Mouse (Mus musculus) bone marrow, adult 2 months (tissue): Measurements from ENCODE around the gene Grik1. TPM values are rescaled to one million over a fixed set of nuclear protein-coding genes. Genes with fewer than 3 reads are reported as not detected.

Experiments
- H3K27ac ChIP-seq: fragments of 200-500 bp; 2 replicates; pipeline ENCODE4 v1.5.1; 2012; ENCODE audit warnings: low read depth, mild to moderate bottlenecking, control low read depth, inconsistent platforms, low read length; ENCODE audit not compliant: control insufficient read depth, poor library complexity, insufficient read depth
- H3K4me1 ChIP-seq: fragments of 200-500 bp; 2 replicates; pipeline ENCODE4 v1.6.1; 2011; ENCODE audit warnings: low read length; ENCODE audit not compliant: control insufficient read depth, insufficient read depth
- H3K4me3 ChIP-seq: fragments of 200-500 bp; replicated peaks from 2 replicates; pipeline ENCODE3; 2011; ENCODE audit warnings: mild to moderate bottlenecking, low read depth, low read length, control low read depth; ENCODE audit not compliant: control insufficient read depth
- CTCF ChIP-seq: fragments of 200-500 bp; IDR thresholded peaks from 2 replicates; pipeline ENCODE4 v1.5.1; 2011; ENCODE audit warnings: low read length, control low read depth; ENCODE audit not compliant: control insufficient read depth, insufficient read depth
- POLR2A ChIP-seq: fragments of 200-500 bp; IDR thresholded peaks from 2 replicates; pipeline ENCODE4 v1.6.1; 2011; ENCODE audit warnings: low read depth, mild to moderate bottlenecking, control low read depth, low read length, borderline replicate concordance; ENCODE audit not compliant: control insufficient read depth
- WGBS: fragments of 180-500 bp; shearing (Covaris S2); methylation state at CpG from one replicate; pipeline ENCODE4 v1.1.7; 2018; 5-methylcytosine and 5-hydroxymethylcytosine counted together
- polyA plus RNA-seq: library from polyadenylated mRNA; stranded (reverse); fragments of >200 nt; gene quantifications from 2 replicates; pipeline ENCODE4 v1.2.4, GENCODE M21; 2011; ENCODE audit warnings: low replicate concordance; ENCODE audit not compliant: missing spikeins, insufficient read depth, insufficient read length

Gene Grik1
- polyA plus RNA-seq, 1 experiment = not detected

DNA sequence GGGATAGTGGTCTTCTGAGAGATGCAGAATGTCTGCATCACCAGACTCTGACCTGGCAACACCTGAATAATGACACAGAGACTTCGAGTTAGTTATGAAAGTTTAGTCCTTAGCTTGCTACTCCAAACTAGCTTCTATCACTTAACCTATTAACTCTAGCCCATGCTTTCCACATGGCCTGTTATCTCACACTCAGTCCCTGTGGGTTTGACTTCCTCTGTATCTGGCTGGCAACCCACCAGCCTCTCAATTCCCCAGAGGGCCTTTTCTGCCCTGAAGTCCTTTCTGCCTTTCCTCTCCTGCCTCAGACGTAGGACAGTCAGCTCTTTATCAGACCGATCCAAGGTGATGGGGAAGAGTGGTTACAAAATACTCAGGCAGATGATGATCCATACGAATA lies 165.0 kb downstream of the Grik1 start:
- TF ChIP-seq POLR2A (no peak), CTCF (no peak)
- no peak overlapping the region for H3K4me3 ChIP-seq
- no peaks in the 10 kb centered on the region for H3K4me1 ChIP-seq
- H3K27ac ChIP-seq = no peak overlapping the region
- 53% methylated on average over 4 of the region's 4 CpGs for WGBS

DNA sequence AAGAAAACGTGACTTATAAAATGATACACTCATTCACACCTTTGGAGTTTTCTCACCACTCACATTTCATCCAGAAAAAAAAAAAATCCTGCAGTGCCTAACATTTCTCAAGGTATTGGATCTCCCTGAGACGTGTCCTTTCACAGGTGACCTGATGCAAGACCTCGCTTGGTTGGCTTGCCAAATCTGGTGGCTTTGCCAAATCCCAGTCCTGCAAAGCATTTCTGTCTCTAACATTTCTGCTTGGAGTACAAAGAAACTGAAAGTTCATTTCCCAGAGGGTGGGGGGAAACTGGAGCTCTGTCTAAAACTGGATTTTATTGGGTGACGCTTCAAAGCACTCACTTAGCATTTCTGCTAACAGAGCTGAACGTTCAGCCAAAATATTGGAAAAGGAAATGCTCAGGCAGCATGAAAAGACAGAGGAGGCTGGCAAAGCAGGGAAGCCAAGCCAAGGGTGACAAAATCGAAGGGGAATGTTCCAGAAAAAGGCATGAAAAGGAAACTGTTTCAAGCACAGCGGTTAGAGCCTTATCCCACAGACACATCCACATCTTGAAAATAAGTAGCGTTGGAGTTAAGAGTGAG lies 177.4 kb downstream of the Grik1 start:
- no peaks in the 10 kb centered on the region for H3K4me1 ChIP-seq
- no peak for TF ChIP-seq CTCF
- no peak for TF ChIP-seq POLR2A
- H3K4me3 ChIP-seq = no peak overlapping the region
- H3K27ac ChIP-seq = no peak overlapping the region
- WGBS = 77% methylated on average over 8 of the region's 8 CpGs

DNA sequence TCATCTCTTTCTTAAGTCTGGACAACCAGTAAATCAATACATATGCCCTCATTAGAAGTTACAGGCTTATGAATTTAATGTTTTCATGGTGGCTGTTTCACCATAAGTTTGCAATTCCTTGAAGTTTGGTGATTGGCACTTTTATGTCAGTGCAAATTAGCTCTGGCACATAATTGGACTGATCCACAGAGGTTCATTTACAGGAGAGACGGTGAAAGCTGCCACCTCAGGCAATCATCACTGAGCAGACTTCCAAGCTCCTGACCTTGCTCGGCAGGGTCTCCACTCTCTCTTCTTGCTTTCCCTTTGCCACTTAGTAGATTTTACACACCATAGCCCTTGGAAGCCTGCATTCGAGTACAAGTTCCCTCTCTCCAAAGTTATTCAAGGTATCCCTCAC lies 178.6 kb downstream of the Grik1 start:
- Histone ChIP-seq H3K4me1 (no peaks in the 10 kb centered on the region), H3K4me3 (no peak overlapping the region), H3K27ac (no peak overlapping the region)
- no peak for TF ChIP-seq POLR2A
- no peak for TF ChIP-seq CTCF
- WGBS = 73% methylated on average over 3 of the region's 3 CpGs

DNA sequence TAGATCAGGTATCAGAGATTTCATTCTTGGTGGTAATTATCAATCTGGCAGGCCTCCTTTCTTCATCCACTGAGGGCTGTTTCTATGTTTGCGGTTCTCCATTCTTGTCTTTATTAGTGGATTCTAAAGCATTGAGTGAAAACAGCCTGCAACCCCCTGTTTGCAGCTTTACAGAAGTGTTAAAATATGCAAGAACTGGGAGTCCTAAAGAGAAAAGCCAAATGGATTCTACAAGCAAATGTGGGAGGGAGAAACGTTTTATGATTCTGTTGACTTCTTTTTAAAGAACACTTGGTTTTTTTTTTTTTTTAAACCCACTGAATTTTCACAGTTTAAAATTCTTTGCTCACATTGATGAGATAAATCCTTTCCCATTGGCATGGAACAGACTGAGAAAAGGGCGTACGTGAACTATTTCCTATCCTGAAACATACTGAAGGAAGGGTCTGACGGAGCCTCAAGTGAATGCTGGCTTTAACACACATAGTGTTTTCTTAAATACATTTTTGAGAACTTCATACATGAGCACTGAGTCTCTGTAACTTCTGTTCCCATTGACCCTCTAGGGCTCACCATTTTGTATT lies 195.8 kb downstream of the Grik1 start:
- no peaks in the 10 kb centered on the region for H3K4me1 ChIP-seq
- WGBS = 67% methylated on average over 5 of the region's 5 CpGs
- no peak overlapping the region for H3K4me3 ChIP-seq
- TF ChIP-seq CTCF (no peak), POLR2A (no peak)
- H3K27ac ChIP-seq = no peak overlapping the region

DNA sequence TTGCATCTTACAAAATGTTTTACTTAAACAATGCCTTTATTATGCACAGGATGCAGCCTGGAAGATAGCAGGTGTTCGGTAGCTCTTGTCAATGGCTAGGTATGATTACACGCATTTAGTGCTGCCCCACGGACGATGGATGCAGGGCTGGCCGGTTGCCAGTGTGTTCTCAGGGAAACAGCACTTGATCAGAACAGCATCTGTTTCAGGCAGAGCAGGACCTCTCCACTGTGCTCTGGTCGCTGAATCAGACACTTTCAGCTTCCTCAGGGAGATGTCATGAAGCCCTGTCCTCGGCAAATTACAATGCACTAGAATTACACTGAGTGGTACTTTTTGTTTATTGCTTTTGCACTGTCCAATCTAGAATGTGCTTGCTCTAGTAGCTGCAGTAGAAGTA lies 202.8 kb downstream of the Grik1 start:
- 84% methylated on average over 7 of the region's 7 CpGs for WGBS
- H3K4me1 ChIP-seq = no peaks in the 10 kb centered on the region
- TF ChIP-seq POLR2A = no peak
- TF ChIP-seq CTCF = no peak
- H3K27ac ChIP-seq = no peak overlapping the region
- H3K4me3 ChIP-seq = no peak overlapping the region

DNA sequence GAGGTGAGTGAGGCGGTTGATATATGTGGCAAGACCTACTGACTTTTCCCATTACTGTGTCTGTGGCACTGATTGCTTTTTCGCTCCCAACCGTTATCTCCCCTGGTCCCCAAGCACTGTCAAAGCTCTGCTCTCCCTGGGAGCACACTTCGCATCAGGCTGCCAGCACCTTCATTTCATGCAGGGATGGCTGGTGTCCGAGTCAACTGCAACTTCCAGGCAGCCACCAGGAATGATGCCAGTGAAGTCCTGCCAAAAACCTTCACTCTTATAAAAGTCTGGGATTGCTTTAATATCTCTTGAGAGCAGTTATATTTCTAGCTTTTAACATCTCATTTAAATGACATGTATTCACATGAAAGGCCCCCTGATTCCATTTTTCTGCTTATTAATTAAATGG lies 215.3 kb downstream of the Grik1 start:
- no peak for TF ChIP-seq POLR2A
- no peak for TF ChIP-seq CTCF
- H3K27ac ChIP-seq = no peak overlapping the region
- H3K4me1 ChIP-seq = no peaks in the 10 kb centered on the region
- 62% methylated on average over 5 of the region's 5 CpGs for WGBS
- H3K4me3 ChIP-seq = no peak overlapping the region

DNA sequence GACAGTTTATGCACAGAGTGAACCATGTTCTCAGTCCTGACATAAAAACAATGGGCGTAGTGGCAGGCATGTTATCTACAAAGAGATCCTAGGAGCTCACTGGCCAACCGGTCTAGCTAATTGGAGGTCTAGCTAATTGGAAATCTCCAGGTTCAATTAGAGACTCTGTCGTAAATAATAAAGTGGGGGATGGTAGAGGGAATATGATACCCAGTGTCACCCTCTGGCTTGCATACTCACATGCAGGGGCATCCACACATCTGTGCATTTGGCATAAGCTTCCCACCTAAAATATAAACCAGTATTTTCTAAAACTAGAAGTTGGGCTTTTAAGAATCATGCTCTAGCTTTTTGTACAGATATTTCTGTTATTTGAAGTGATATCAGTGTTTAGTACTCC lies 229.1 kb downstream of the Grik1 start:
- 78% methylated on average over 3 of the region's 3 CpGs for WGBS
- TF ChIP-seq POLR2A (no peak), CTCF (no peak)
- Histone ChIP-seq H3K4me1 (no peaks in the 10 kb centered on the region), H3K4me3 (no peak overlapping the region), H3K27ac (no peak overlapping the region)

DNA sequence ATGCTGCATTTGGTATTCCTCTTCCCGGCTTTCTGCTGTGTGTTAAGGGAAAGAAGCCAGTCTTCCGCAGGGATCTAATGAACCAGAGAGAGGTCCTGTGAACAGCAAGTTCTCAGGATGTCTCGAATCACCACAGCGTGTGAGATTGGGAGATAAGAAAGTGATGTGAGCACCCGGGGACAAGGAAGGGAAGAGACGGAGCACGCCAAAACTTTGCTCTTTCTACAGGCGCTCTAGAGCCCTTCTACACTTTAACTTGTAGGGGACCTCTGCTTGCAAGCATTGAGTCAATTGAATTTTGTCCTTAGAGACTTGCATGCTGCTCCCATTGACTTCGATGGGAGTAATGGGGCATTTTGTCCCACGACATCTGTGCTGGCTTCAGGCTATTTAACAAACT lies 241.9 kb downstream of the Grik1 start:
- no peak for TF ChIP-seq POLR2A
- no peak overlapping the region for H3K4me3 ChIP-seq
- H3K4me1 ChIP-seq = no peaks in the 10 kb centered on the region
- 73% methylated on average over 10 of the region's 10 CpGs for WGBS
- no peak overlapping the region for H3K27ac ChIP-seq

DNA sequence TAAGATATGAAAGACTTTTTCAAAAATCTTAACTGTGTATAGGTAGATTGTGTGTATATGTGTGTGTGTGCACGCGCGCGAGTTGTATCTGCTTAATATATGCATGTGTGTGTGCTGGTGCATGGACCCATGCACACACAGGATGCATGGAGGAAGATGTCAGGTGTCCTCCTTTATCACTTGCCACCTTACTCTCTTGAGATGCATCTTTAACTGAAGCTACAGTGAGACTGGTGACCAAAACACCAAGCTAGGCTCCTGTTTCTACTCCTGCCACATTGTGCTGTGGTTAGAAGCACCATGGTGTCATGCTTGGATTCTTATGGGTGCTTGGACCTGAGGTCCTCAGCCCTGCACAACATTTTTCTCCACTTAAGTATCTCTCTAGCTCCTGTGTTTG lies 245.7 kb downstream of the Grik1 start:
- TF ChIP-seq CTCF (no peak), POLR2A (no peak)
- no peaks in the 10 kb centered on the region for H3K4me1 ChIP-seq
- H3K4me3 ChIP-seq = no peak overlapping the region
- no peak overlapping the region for H3K27ac ChIP-seq
- 97% methylated on average over 4 of the region's 4 CpGs for WGBS
